In genomic region chr4:32836071-32836470, GRCm38 (mm10) we compare ENCODE assay signal across 31 mouse cellular contexts. TPM values are rescaled to one million over a fixed set of nuclear protein-coding genes. Genes with fewer than 3 reads are reported as not detected.
DNase-seq lines count a peak whose midpoint lies in the region; ATAC-seq and TF ChIP-seq lines count a peak whose summit lies in the region.
"Had no signal": no experiment of that assay in that cellular context is flagged by ENCODE, and none has a peak within 500 bp of the region (broad histone marks: within the 10 kb centered on the region; RNA-seq: fewer than 3 reads in every experiment).

No protein-coding gene starts in this region.

- H3K4me3 ChIP-seq in forebrain, embryonic 16.5 days (replicated peaks; ENCODE audit: low read length) = no peak overlapping the region
- no peak overlapping the region for H3K4me3 ChIP-seq in forebrain, embryonic 12.5 days (replicated peaks)
- H3K4me3 ChIP-seq in midbrain, postnatal 0 days (ENCODE audit: low read depth, low read length) = no peak overlapping the region
- H3K4me3 ChIP-seq in midbrain, embryonic 13.5 days (replicated peaks) = no peak overlapping the region
- H3K4me3 ChIP-seq: embryonic facial prominence, embryonic 12.5 days; forebrain, embryonic 15.5 days; heart, adult 2 months; heart, embryonic 13.5 days; intestine, embryonic 15.5 days; layer of hippocampus, adult 2 months; limb, embryonic 13.5 days; liver, embryonic 12.5 days; midbrain, embryonic 12.5 days; neural tube, embryonic 12.5 days had no signal

- peaks cover 4% of the 10 kb centered on the region; the same call in 1 of the 2 replicates for H3K4me1 ChIP-seq in forebrain, embryonic 16.5 days (replicated peaks; ENCODE audit: control insufficient read depth, insufficient read depth, low read length)
- H3K4me1 ChIP-seq in forebrain, embryonic 12.5 days = peaks cover 20% of the 10 kb centered on the region; the same call in 1 of the 2 replicates
- no peaks in the 10 kb centered on the region for H3K4me1 ChIP-seq in midbrain, postnatal 0 days (ENCODE audit: insufficient read depth, low read length)
- H3K4me1 ChIP-seq in midbrain, embryonic 13.5 days (replicated peaks) = peaks cover 30% of the 10 kb centered on the region
- H3K4me1 ChIP-seq: embryonic facial prominence, embryonic 12.5 days; intestine, embryonic 15.5 days; neural tube, embryonic 12.5 days had no signal

- H3K4me2 ChIP-seq in forebrain, embryonic 16.5 days (ENCODE audit: low read length) = no peak overlapping the region
- no peak overlapping the region for H3K4me2 ChIP-seq in forebrain, embryonic 12.5 days
- no peak overlapping the region for H3K4me2 ChIP-seq in midbrain, postnatal 0 days (ENCODE audit: low read depth, low read length, poor library complexity, severe bottlenecking)
- H3K4me2 ChIP-seq in midbrain, embryonic 13.5 days (replicated peaks) = no peak overlapping the region
- H3K4me2 ChIP-seq: embryonic facial prominence, embryonic 12.5 days; forebrain, embryonic 15.5 days; heart, embryonic 13.5 days; hindbrain, embryonic 14.5 days; intestine, embryonic 15.5 days; limb, embryonic 13.5 days; liver, embryonic 12.5 days; midbrain, embryonic 12.5 days; neural tube, embryonic 12.5 days had no signal

- peak; percentile 57 for DNase-seq in midbrain, postnatal 0 days (ENCODE audit: low spot score)
- peak; percentile 74 to 78 for DNase-seq in cerebellum, postnatal 10 days
- DNase-seq in urinary bladder, adult 2 months (ENCODE audit: low spot score) = no peak
- no peak for DNase-seq in urinary bladder, adult 18-20 months (ENCODE audit: low spot score in 2 of 2)
- DNase-seq: adrenal gland, adult 2 months; B cell, adult 2 months; gastrocnemius, postnatal 36 days; heart, adult 2 months; heart, postnatal 14 days; kidney, adult 9 months; kidney, postnatal 14 days; lung, adult 18-20 months; lung, postnatal 10 days; right cerebral cortex, postnatal 14 days had no signal

- TF ChIP-seq CTCF in midbrain, postnatal 0 days (IDR thresholded peaks at IDR 0.05) = no peak

- no peak overlapping the region for H3K27ac ChIP-seq in forebrain, embryonic 16.5 days (ENCODE audit: low read length)
- no peak overlapping the region for H3K27ac ChIP-seq in forebrain, embryonic 12.5 days
- H3K27ac ChIP-seq in midbrain, postnatal 0 days (ENCODE audit: low read depth, low read length) = no peak overlapping the region
- H3K27ac ChIP-seq in midbrain, embryonic 13.5 days = no peak overlapping the region
- H3K27ac ChIP-seq: embryonic facial prominence, embryonic 12.5 days; forebrain, embryonic 15.5 days; heart, adult 2 months; heart, embryonic 13.5 days; hindbrain, embryonic 14.5 days; intestine, embryonic 15.5 days; layer of hippocampus, adult 2 months; limb, embryonic 13.5 days; liver, embryonic 12.5 days; midbrain, embryonic 12.5 days; neural tube, embryonic 12.5 days; stomach, postnatal 0 days had no signal

- H3K9ac ChIP-seq in forebrain, embryonic 16.5 days (replicated peaks; ENCODE audit: low read depth, low read length) = no peak overlapping the region
- no peak overlapping the region for H3K9ac ChIP-seq in forebrain, embryonic 12.5 days
- H3K9ac ChIP-seq in midbrain, postnatal 0 days (replicated peaks; ENCODE audit: low read length, poor library complexity, severe bottlenecking) = no peak overlapping the region
- no peak overlapping the region for H3K9ac ChIP-seq in midbrain, embryonic 13.5 days (replicated peaks)
- H3K9ac ChIP-seq: embryonic facial prominence, embryonic 12.5 days; forebrain, embryonic 15.5 days; heart, embryonic 13.5 days; hindbrain, embryonic 14.5 days; intestine, embryonic 15.5 days; limb, embryonic 13.5 days; liver, embryonic 12.5 days; midbrain, embryonic 12.5 days; neural tube, embryonic 12.5 days had no signal

- H3K27me3 ChIP-seq in forebrain, embryonic 16.5 days (replicated peaks; ENCODE audit: control insufficient read depth, insufficient read depth, low read length) = no peaks in the 10 kb centered on the region
- no peaks in the 10 kb centered on the region for H3K27me3 ChIP-seq in forebrain, embryonic 12.5 days
- H3K27me3 ChIP-seq in midbrain, postnatal 0 days (ENCODE audit: insufficient read depth, low read length) = no peaks in the 10 kb centered on the region
- no peaks in the 10 kb centered on the region for H3K27me3 ChIP-seq in midbrain, embryonic 13.5 days
- H3K27me3 ChIP-seq: CH12.LX; embryonic facial prominence, embryonic 12.5 days; forebrain, embryonic 15.5 days; heart, embryonic 13.5 days; intestine, embryonic 15.5 days; limb, embryonic 13.5 days; liver, embryonic 12.5 days; midbrain, embryonic 12.5 days; neural tube, embryonic 12.5 days; Patski had no signal

- WGBS in forebrain, embryonic 16.5 days = 69% methylated on average over 9 of the region's 9 CpGs
- 91% methylated on average over 9 of the region's 9 CpGs for WGBS in forebrain, embryonic 12.5 days
- WGBS in midbrain, postnatal 0 days = 78% methylated on average over 9 of the region's 9 CpGs
- 91% methylated on average over 9 of the region's 9 CpGs for WGBS in midbrain, embryonic 13.5 days

- no peaks in the 10 kb centered on the region for H3K9me3 ChIP-seq in forebrain, embryonic 16.5 days (ENCODE audit: control insufficient read depth, low read length)
- H3K9me3 ChIP-seq in forebrain, embryonic 12.5 days = peaks cover 4% of the 10 kb centered on the region; the same call in 1 of the 2 replicates
- no peaks in the 10 kb centered on the region for H3K9me3 ChIP-seq in midbrain, postnatal 0 days (ENCODE audit: low read length)
- H3K9me3 ChIP-seq in midbrain, embryonic 13.5 days = no peaks in the 10 kb centered on the region
- H3K9me3 ChIP-seq: embryonic facial prominence, embryonic 12.5 days; forebrain, embryonic 15.5 days; G1E; heart, embryonic 13.5 days; intestine, embryonic 15.5 days; limb, embryonic 13.5 days; liver, embryonic 12.5 days; midbrain, embryonic 12.5 days had no signal

- H3K36me3 ChIP-seq in forebrain, embryonic 16.5 days (ENCODE audit: control insufficient read depth, insufficient read depth) = no peaks in the 10 kb centered on the region
- H3K36me3 ChIP-seq in forebrain, embryonic 12.5 days (replicated peaks) = no peaks in the 10 kb centered on the region
- H3K36me3 ChIP-seq in midbrain, postnatal 0 days (ENCODE audit: insufficient read depth, low read length) = no peaks in the 10 kb centered on the region
- H3K36me3 ChIP-seq in midbrain, embryonic 13.5 days = no peaks in the 10 kb centered on the region; the same call in 1 of the 2 replicates
- H3K36me3 ChIP-seq: embryonic facial prominence, embryonic 12.5 days; forebrain, embryonic 15.5 days; G1E; heart, embryonic 13.5 days; intestine, embryonic 15.5 days; limb, embryonic 13.5 days; liver, embryonic 12.5 days; neural tube, embryonic 12.5 days had no signal

- 0 out of 2 replicates have a peak, but pooled peaks have one; percentile 47 for ATAC-seq in forebrain, embryonic 16.5 days
- no peak for ATAC-seq in forebrain, embryonic 12.5 days (ENCODE audit: low FRiP score)
- no peak for ATAC-seq in midbrain, postnatal 0 days (ENCODE audit: low FRiP score)
- no peak for ATAC-seq in midbrain, embryonic 13.5 days
- ATAC-seq: forebrain, embryonic 15.5 days; intestine, embryonic 15.5 days; liver, embryonic 12.5 days; Patski had no signal

RNA-seq across cellular contexts. Expression of gene Lyrm2, which starts 36.0 kb away (rescaled TPM):
- polyA plus RNA-seq in forebrain, embryonic 16.5 days (2015; fragmentation: Nextera tagmentation; extraction: Ambion mirVana) = 118 and 123 TPM in 2 replicates
- polyA plus RNA-seq in forebrain, embryonic 12.5 days (2016; fragmentation: Nextera tagmentation; extraction: Ambion mirVana) = 164 and 166 TPM in 2 replicates
- total RNA-seq in midbrain, postnatal 0 days (2014; rRNA removed) = 27.3 and 82.4 TPM in 2 replicates
- 115 and 117 TPM in 2 replicates for polyA plus RNA-seq in midbrain, postnatal 0 days (2015; fragmentation: Nextera tagmentation; extraction: Ambion mirVana)
- 178 and 192 TPM in 2 replicates for polyA plus RNA-seq in midbrain, embryonic 13.5 days (2015; fragmentation: Nextera tagmentation; extraction: Ambion mirVana)
- polyA plus RNA-seq in urinary bladder, adult 2 months (2012; rRNA removed) = 59.9 and 79.3 TPM in 2 replicates

Comparison
In these comparisons a context has a peak if more than half of its experiments do, and no peak if none do; other contexts are left out.
1. DNase-seq: peak in midbrain, postnatal 0 days (single experiment) and cerebellum, postnatal 10 days (2 of 2); none in urinary bladder, adult 2 months (single experiment) and urinary bladder, adult 18-20 months (0 of 2).